18 mouse cellular contexts compared by ENCODE assay signal in the genomic region with DNA sequence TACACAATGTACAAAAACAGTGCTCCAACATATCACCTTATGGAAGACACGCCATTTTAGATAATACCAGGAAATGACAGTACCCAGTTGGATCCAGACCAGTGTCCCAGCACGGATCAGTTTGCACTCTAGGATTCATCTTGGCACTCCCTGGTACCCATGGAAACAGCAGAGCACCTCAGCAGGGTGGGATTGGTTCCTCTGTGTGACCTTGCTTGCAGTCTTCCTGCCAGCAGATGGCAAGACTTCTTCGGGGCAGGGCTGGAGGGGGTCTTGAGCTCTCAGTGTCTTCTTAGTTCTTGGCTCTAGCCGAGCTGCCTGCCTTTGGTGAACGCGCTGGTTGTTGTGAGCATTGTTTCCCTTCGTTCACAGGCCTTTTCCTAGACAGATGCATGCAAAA. TPM values are rescaled to one million over a fixed set of nuclear protein-coding genes. Genes with fewer than 3 reads are reported as not detected.
"Had no signal": no experiment of that assay in that cellular context is flagged by ENCODE, and none has a peak within 500 bp of the region (broad histone marks: within the 10 kb centered on the region; RNA-seq: fewer than 3 reads in every experiment).

No protein-coding gene starts in this region.

- H3K9me3 ChIP-seq: limb, embryonic 15.5 days; liver, embryonic 12.5 days; megakaryocyte, embryonic 14.5 days; midbrain, embryonic 15.5 days; stomach, embryonic 15.5 days had no signal

- H3K27ac ChIP-seq: limb, embryonic 15.5 days; liver, embryonic 12.5 days; macrophage; midbrain, embryonic 15.5 days; stomach, embryonic 15.5 days had no signal

- H3K4me1 ChIP-seq: limb, embryonic 15.5 days; liver, embryonic 12.5 days; midbrain, embryonic 15.5 days; stomach, embryonic 15.5 days had no signal

- DNase-seq: kidney, adult 18-20 months; kidney, postnatal 10 days; layer of hippocampus, adult 9-11 months; layer of hippocampus, postnatal 36 days; lung, embryonic 14.5 days; lung, postnatal 14 days; right cerebral cortex, postnatal 14 days; thymus, adult 2 months; thymus, postnatal 25 days had no signal

- H3K4me2 ChIP-seq: limb, embryonic 15.5 days; liver, embryonic 12.5 days; lung, embryonic 14.5 days; midbrain, embryonic 11.5 days; midbrain, embryonic 15.5 days; stomach, embryonic 15.5 days had no signal

- H3K27me3 ChIP-seq: limb, embryonic 15.5 days; liver, embryonic 12.5 days; megakaryocyte, embryonic 14.5 days; midbrain, embryonic 15.5 days; stomach, embryonic 15.5 days had no signal

- ATAC-seq: liver, embryonic 12.5 days; midbrain, embryonic 15.5 days had no signal

- H3K9ac ChIP-seq: limb, embryonic 15.5 days; liver, embryonic 12.5 days; lung, embryonic 14.5 days; midbrain, embryonic 15.5 days; stomach, embryonic 15.5 days had no signal

- H3K4me3 ChIP-seq: limb, embryonic 15.5 days; liver, embryonic 12.5 days; megakaryocyte, embryonic 14.5 days; midbrain, embryonic 15.5 days; stomach, embryonic 15.5 days had no signal

RNA-seq across cellular contexts. Expression of a gene that starts 26.0 kb away (rescaled TPM):
- polyA plus RNA-seq: liver, embryonic 12.5 days; liver, embryonic 16.5 days; macrophage; spleen, adult 2 months; thymus, adult 2 months had no signal
